Mouse (Mus musculus): Measurements from ENCODE around the gene Erp27. TPM values are rescaled to one million over a fixed set of nuclear protein-coding genes. Genes with fewer than 3 reads are reported as not detected.

The Erp27 gene
- polyA plus RNA-seq, 1 experiment from 2014 or later: 0.48 TPM

- no peak for ATAC-seq
- Histone ChIP-seq H3K4me3 (ENCODE audit: low read depth, low read length) (no peak overlapping the region), H3K4me1 (replicated peaks; ENCODE audit: control insufficient read depth, insufficient read depth, low read length) (no peaks in the 10 kb centered on the region), H3K4me2 (replicated peaks; ENCODE audit: low read depth) (no peak overlapping the region), H3K36me3 (ENCODE audit: control insufficient read depth, insufficient read depth) (no peaks in the 10 kb centered on the region), H3K27me3 (replicated peaks; ENCODE audit: control insufficient read depth, insufficient read depth, low read length) (no peaks in the 10 kb centered on the region), H3K9me3 (ENCODE audit: control insufficient read depth) (no peaks in the 10 kb centered on the region), H3K9ac (ENCODE audit: low read depth, low read length) (no peak overlapping the region), H3K27ac (ENCODE audit: low read depth, low read length) (no peak overlapping the region)
- WGBS: 70% methylated on average over 4 of the region's 4 CpGs
- no peak for TF ChIP-seq CTCF (IDR thresholded peaks at IDR 0.05; ENCODE audit: low read depth)
Observed at GRCm38 (mm10) chr6:136947716-136948115, 25.7 kb upstream of the Erp27 start.

- 35% methylated on average over 9 of the region's 9 CpGs for WGBS
- no peaks in the 10 kb centered on the region for H3K27me3 ChIP-seq (replicated peaks; ENCODE audit: control insufficient read depth, insufficient read depth, low read length)
- H3K9me3 ChIP-seq (ENCODE audit: control insufficient read depth): no peaks in the 10 kb centered on the region
- H3K36me3 ChIP-seq (ENCODE audit: control insufficient read depth, insufficient read depth): no peaks in the 10 kb centered on the region
- no peak overlapping the region for H3K4me2 ChIP-seq (replicated peaks; ENCODE audit: low read depth)
- ATAC-seq: no peak
- TF ChIP-seq CTCF (IDR thresholded peaks at IDR 0.05; ENCODE audit: low read depth): no peak
- H3K4me3 ChIP-seq (ENCODE audit: low read depth, low read length): no peak overlapping the region
- H3K27ac ChIP-seq (ENCODE audit: low read depth, low read length): no peak overlapping the region
- H3K9ac ChIP-seq (ENCODE audit: low read depth, low read length): no peak overlapping the region
- H3K4me1 ChIP-seq (replicated peaks; ENCODE audit: control insufficient read depth, insufficient read depth, low read length): no peaks in the 10 kb centered on the region
Observed at GRCm38 (mm10) chr6:136946943-136947342, 25.0 kb upstream of the Erp27 start.

GRCm38 (mm10) chr6:136946241-136946640 is 24.3 kb upstream of the Erp27 start:
- Histone ChIP-seq H3K36me3 (ENCODE audit: control insufficient read depth, insufficient read depth) (no peaks in the 10 kb centered on the region), H3K4me3 (ENCODE audit: low read depth, low read length) (no peak overlapping the region), H3K4me1 (replicated peaks; ENCODE audit: control insufficient read depth, insufficient read depth, low read length) (no peaks in the 10 kb centered on the region), H3K4me2 (replicated peaks; ENCODE audit: low read depth) (no peak overlapping the region), H3K9me3 (ENCODE audit: control insufficient read depth) (no peaks in the 10 kb centered on the region), H3K9ac (ENCODE audit: low read depth, low read length) (no peak overlapping the region), H3K27me3 (replicated peaks; ENCODE audit: control insufficient read depth, insufficient read depth, low read length) (no peaks in the 10 kb centered on the region), H3K27ac (ENCODE audit: low read depth, low read length) (no peak overlapping the region)
- no peak for ATAC-seq
- 59% methylated on average over 5 of the region's 5 CpGs for WGBS
- TF ChIP-seq CTCF (IDR thresholded peaks at IDR 0.05; ENCODE audit: low read depth): no peak

GRCm38 (mm10) chr6:136944511-136944910 is 22.5 kb upstream of the Erp27 start:
- Histone ChIP-seq H3K36me3 (ENCODE audit: control insufficient read depth, insufficient read depth) (no peaks in the 10 kb centered on the region), H3K4me3 (ENCODE audit: low read depth, low read length) (no peak overlapping the region), H3K27me3 (replicated peaks; ENCODE audit: control insufficient read depth, insufficient read depth, low read length) (no peaks in the 10 kb centered on the region), H3K4me1 (replicated peaks; ENCODE audit: control insufficient read depth, insufficient read depth, low read length) (no peaks in the 10 kb centered on the region), H3K4me2 (replicated peaks; ENCODE audit: low read depth) (no peak overlapping the region), H3K9ac (ENCODE audit: low read depth, low read length) (no peak overlapping the region), H3K27ac (ENCODE audit: low read depth, low read length) (no peak overlapping the region), H3K9me3 (ENCODE audit: control insufficient read depth) (no peaks in the 10 kb centered on the region)
- no peak for TF ChIP-seq CTCF (IDR thresholded peaks at IDR 0.05; ENCODE audit: low read depth)
- no peak for ATAC-seq
- 55% methylated on average over 8 of the region's 8 CpGs for WGBS

- Histone ChIP-seq H3K4me1 (replicated peaks; ENCODE audit: control insufficient read depth, insufficient read depth, low read length) (no peaks in the 10 kb centered on the region), H3K9ac (ENCODE audit: low read depth, low read length) (no peak overlapping the region), H3K27me3 (replicated peaks; ENCODE audit: control insufficient read depth, insufficient read depth, low read length) (no peaks in the 10 kb centered on the region), H3K4me3 (ENCODE audit: low read depth, low read length) (no peak overlapping the region), H3K9me3 (ENCODE audit: control insufficient read depth) (no peaks in the 10 kb centered on the region), H3K27ac (ENCODE audit: low read depth, low read length) (no peak overlapping the region), H3K36me3 (ENCODE audit: control insufficient read depth, insufficient read depth) (no peaks in the 10 kb centered on the region), H3K4me2 (replicated peaks; ENCODE audit: low read depth) (no peak overlapping the region)
- ATAC-seq: no peak
- no peak for TF ChIP-seq CTCF (IDR thresholded peaks at IDR 0.05; ENCODE audit: low read depth)
Observed at GRCm38 (mm10) chr6:136943392-136943791, 21.4 kb upstream of the Erp27 start.

GRCm38 (mm10) chr6:136942280-136942679 is 20.3 kb upstream of the Erp27 start:
- no peak for ATAC-seq
- Histone ChIP-seq H3K4me1 (replicated peaks; ENCODE audit: control insufficient read depth, insufficient read depth, low read length) (no peaks in the 10 kb centered on the region), H3K9ac (ENCODE audit: low read depth, low read length) (no peak overlapping the region), H3K36me3 (ENCODE audit: control insufficient read depth, insufficient read depth) (no peaks in the 10 kb centered on the region), H3K4me2 (replicated peaks; ENCODE audit: low read depth) (no peak overlapping the region), H3K9me3 (ENCODE audit: control insufficient read depth) (no peaks in the 10 kb centered on the region), H3K4me3 (ENCODE audit: low read depth, low read length) (no peak overlapping the region), H3K27ac (ENCODE audit: low read depth, low read length) (no peak overlapping the region), H3K27me3 (replicated peaks; ENCODE audit: control insufficient read depth, insufficient read depth, low read length) (no peaks in the 10 kb centered on the region)
- TF ChIP-seq CTCF (IDR thresholded peaks at IDR 0.05; ENCODE audit: low read depth): no peak
- 78% methylated on average over 9 of the region's 9 CpGs for WGBS
